Mouse (Mus musculus) forebrain, embryonic 16.5 days (tissue): ENCODE measurements around the gene Scimp. TPM values are rescaled to one million over a fixed set of nuclear protein-coding genes. Genes with fewer than 3 reads are reported as not detected.

ENCODE experiments used
- ATAC-seq: fragments of 200-750 bp; cut with Nextera tagmentation; 2 replicates; pipeline ENCODE4 v1.8.0; 2017; ENCODE audit warnings: mild to moderate bottlenecking, moderate library complexity
- H3K27ac ChIP-seq: fragments of 300-500 bp; sonication (generic); 2 replicates; pipeline ENCODE4 v1.5.1; 2014; ENCODE audit warnings: low read length, control low read depth
- H3K27me3 ChIP-seq: fragments of 300-500 bp; sonication (generic); replicated peaks from 2 replicates; pipeline ENCODE4 v1.6.1; 2014; ENCODE audit warnings: low read length; ENCODE audit not compliant: control insufficient read depth, insufficient read depth
- H3K36me3 ChIP-seq: fragments of 300-500 bp; sonication (generic); 2 replicates; pipeline ENCODE4 v1.6.1; 2014; ENCODE audit not compliant: control insufficient read depth, insufficient read depth
- H3K4me1 ChIP-seq: fragments of 300-500 bp; sonication (generic); replicated peaks from 2 replicates; pipeline ENCODE4 v1.6.1; 2014; ENCODE audit warnings: low read length; ENCODE audit not compliant: control insufficient read depth, insufficient read depth
- H3K4me2 ChIP-seq: fragments of 300-500 bp; sonication (generic); 2 replicates; pipeline ENCODE4 v1.6.1; 2014; ENCODE audit warnings: mild to moderate bottlenecking, low read length, control low read depth
- H3K4me3 ChIP-seq: fragments of 300-500 bp; sonication (generic); replicated peaks from 2 replicates; pipeline ENCODE4 v1.5.1; 2014; ENCODE audit warnings: mild to moderate bottlenecking, low read length, control low read depth
- H3K9ac ChIP-seq: fragments of 300-500 bp; sonication (generic); replicated peaks from 2 replicates; pipeline ENCODE4 v1.6.1; 2014; ENCODE audit warnings: low read depth, low read length, control low read depth
- H3K9me3 ChIP-seq: fragments of 300-500 bp; sonication (generic); 2 replicates; pipeline ENCODE4 v1.6.1; 2016; ENCODE audit warnings: low read length; ENCODE audit not compliant: control insufficient read depth
- WGBS: fragments of 180-500 bp; shearing (Covaris S2); extraction: QIAGEN DNeasy Blood & Tissue Kit; methylation state at CpG from one replicate; pipeline ENCODE4 v1.1.7; 2014; 5-methylcytosine and 5-hydroxymethylcytosine counted together
- microRNA-seq: library from miRNA; unstranded; fragments of <30 nt; microRNA quantifications from one replicate; pipeline ENCODE4, GENCODE M21; 2017
- polyA plus RNA-seq: library from polyadenylated mRNA; unstranded; fragments of >200 nt; fragmentation: Nextera tagmentation; extraction: Ambion mirVana; gene quantifications from 2 replicates; pipeline ENCODE4 v1.2.1, GENCODE M21; 2015

Scimp gene
- polyA plus RNA-seq, 1 experiment from 2014 or later: not detected

DNA sequence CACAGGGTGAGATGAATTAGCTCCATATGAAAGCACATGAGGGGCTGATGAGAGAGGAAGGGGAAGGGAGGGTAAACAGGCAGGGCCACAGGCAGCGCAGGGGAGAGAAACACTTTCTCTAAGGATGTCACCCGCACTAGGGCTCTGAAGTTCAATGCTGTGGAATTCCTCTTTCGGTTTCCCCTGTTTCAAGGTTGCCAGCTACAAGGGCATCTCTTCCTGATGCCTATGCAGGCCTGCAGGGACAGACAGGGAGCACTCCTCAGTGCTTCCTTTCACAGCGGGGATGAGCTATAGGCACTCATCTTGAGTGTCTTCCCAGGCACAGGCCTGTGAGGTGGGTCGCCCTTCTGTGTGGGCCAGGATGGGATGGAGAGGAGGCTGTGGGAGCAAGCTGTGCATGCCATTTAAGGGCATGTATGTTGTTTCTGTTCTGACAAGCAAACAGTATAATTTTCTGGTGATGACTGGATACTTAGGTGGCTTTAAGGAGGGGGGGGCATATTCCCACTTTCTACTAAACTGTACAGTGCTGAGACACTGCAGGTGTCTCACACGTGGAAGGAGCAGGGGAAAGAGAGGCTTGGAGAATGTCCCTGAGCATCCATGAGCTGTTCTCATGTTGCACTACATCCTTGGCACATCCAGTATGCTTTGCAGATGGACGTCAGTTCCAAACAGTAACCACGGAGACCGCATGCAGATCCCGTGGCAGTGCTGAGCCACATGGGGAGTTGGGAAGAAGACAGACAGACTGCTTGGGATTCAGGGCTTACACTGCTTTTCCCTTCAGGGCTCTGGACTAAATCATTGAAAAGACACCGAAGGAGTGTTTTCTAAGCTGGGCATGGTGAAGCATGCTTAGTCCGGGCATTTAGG lies 69.6 kb downstream of the Scimp start:
- 74% methylated on average over 12 of the region's 12 CpGs for WGBS
- no peak overlapping the region for H3K27ac ChIP-seq

DNA sequence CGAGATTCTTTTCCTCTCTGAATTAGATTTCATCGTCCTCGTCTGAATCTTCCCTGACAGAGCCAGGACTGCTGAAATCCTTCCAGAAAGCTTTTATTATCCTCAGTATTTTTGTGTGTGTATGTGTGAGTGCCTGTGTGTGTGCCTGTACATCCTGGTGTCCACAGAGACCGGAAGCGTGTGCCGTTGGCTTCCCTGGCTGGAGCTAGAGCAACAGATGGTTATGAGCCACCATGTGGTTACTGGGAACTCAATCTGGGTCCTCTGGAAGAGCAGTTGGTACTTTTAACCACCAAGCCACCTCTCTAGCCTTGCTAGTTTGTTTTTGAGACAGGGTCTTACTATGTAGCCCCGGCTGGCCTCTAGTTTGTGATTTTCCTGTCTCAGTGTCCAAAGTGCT lies 70.3 kb downstream of the Scimp start:
- ATAC-seq: no peak
- no peak overlapping the region for H3K9ac ChIP-seq
- H3K4me1 ChIP-seq: no peaks in the 10 kb centered on the region
- H3K4me3 ChIP-seq: no peak overlapping the region
- H3K4me2 ChIP-seq: no peak overlapping the region
- H3K27ac ChIP-seq: no peak overlapping the region
- no peaks in the 10 kb centered on the region for H3K27me3 ChIP-seq
- H3K36me3 ChIP-seq: no peaks in the 10 kb centered on the region
- WGBS: 90% methylated on average over 7 of the region's 7 CpGs
- H3K9me3 ChIP-seq: no peaks in the 10 kb centered on the region

More for the DNA sequence above, 69.6 kb downstream of the Scimp start:
- H3K4me1 ChIP-seq: no peaks in the 10 kb centered on the region
- H3K9me3 ChIP-seq: no peaks in the 10 kb centered on the region
- H3K36me3 ChIP-seq: no peaks in the 10 kb centered on the region
- no peak overlapping the region for H3K4me3 ChIP-seq
- no peak overlapping the region for H3K4me2 ChIP-seq
- ATAC-seq: no peak
- H3K27me3 ChIP-seq: no peaks in the 10 kb centered on the region
- H3K9ac ChIP-seq: no peak overlapping the region

DNA sequence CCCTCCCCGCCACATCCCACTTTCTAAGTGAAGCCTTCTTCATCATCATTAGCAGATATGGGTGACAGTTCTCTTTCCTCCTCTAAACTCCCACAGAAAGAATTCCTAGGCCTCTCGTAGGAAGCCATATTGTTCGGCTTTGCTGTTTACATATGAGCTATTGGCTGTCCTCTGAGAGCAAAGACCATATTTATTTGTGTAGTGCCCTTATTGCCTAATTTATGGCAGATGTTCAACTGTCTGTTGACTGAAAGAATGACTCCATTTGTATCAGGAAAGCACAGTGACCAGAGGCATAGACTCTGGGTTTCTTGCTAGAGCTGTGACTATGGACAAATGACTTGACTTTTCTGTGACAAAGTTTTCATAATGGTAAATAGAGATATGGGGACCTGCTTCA lies 70.8 kb downstream of the Scimp start:
- Histone ChIP-seq H3K27ac (no peak overlapping the region), H3K27me3 (no peaks in the 10 kb centered on the region), H3K4me3 (no peak overlapping the region), H3K36me3 (no peaks in the 10 kb centered on the region), H3K9ac (no peak overlapping the region), H3K9me3 (no peaks in the 10 kb centered on the region), H3K4me2 (no peak overlapping the region), H3K4me1 (no peaks in the 10 kb centered on the region)
- ATAC-seq: no peak
- WGBS: 96% methylated on average over 3 of the region's 3 CpGs

Small RNAs within 50 kb of the gene (microRNA-seq; reads per million reads assigned to microRNA genes)
- not detected for gene Gm22760

Other genes with a start within 250 kb of the Scimp start
- gene Mink1, start 249.7 kb downstream of the Scimp start, polyA plus RNA-seq: 13.8 and 17.5 TPM in 2 replicates
- not detected in 2 replicates for gene 4930544D05Rik, start 196.7 kb downstream of the Scimp start, polyA plus RNA-seq
- gene Chrne, start 193.4 kb downstream of the Scimp start, polyA plus RNA-seq: 0.39 TPM in 1 of 2 replicates, not detected in the other
- 0.15 and 0.17 TPM in 2 replicates for gene Gp1ba, start 173.5 kb downstream of the Scimp start, polyA plus RNA-seq
- gene Rnf167, start 165.4 kb downstream of the Scimp start, polyA plus RNA-seq: 133 and 135 TPM in 2 replicates
- gene Slc25a11, start 165.1 kb downstream of the Scimp start, polyA plus RNA-seq: 159 and 174 TPM in 2 replicates
- gene Pfn1, start 157.9 kb downstream of the Scimp start, polyA plus RNA-seq: 642 and 656 TPM in 2 replicates
- gene Eno3, start 155.4 kb downstream of the Scimp start, polyA plus RNA-seq: 6.5 and 8.2 TPM in 2 replicates
- 119 and 146 TPM in 2 replicates for gene Spag7, start 143.2 kb downstream of the Scimp start, polyA plus RNA-seq
- 17.2 and 21.3 TPM in 2 replicates for gene Camta2, start 124.5 kb downstream of the Scimp start, polyA plus RNA-seq
- gene Inca1, start 112.4 kb downstream of the Scimp start, polyA plus RNA-seq: 0.61 and 1.3 TPM in 2 replicates
- 1.4 and 1.5 TPM in 2 replicates for gene Kif1c, start 112.0 kb downstream of the Scimp start, polyA plus RNA-seq
- 18.2 and 18.9 TPM in 2 replicates for gene Zfp3, start 48.4 kb downstream of the Scimp start, polyA plus RNA-seq
- gene Rabep1, start 32.2 kb upstream of the Scimp start, polyA plus RNA-seq: 77.9 and 82.8 TPM in 2 replicates
- 150 and 157 TPM in 2 replicates for gene Nup88, start 157.4 kb upstream of the Scimp start, polyA plus RNA-seq
- gene Rpain, start 157.6 kb upstream of the Scimp start, polyA plus RNA-seq: 79.9 and 87.0 TPM in 2 replicates
- gene C1qbp, start 170.4 kb upstream of the Scimp start, polyA plus RNA-seq: 189 and 203 TPM in 2 replicates
- gene Dhx33, start 191.9 kb upstream of the Scimp start, polyA plus RNA-seq: 19.4 and 20.9 TPM in 2 replicates
- gene Mis12, start 207.0 kb upstream of the Scimp start, polyA plus RNA-seq: 41.4 and 46.2 TPM in 2 replicates
- 36.8 and 39.9 TPM in 2 replicates for gene Derl2, start 207.3 kb upstream of the Scimp start, polyA plus RNA-seq
- 622 and 653 TPM in 2 replicates for gene 6330403K07Rik, start 220.9 kb upstream of the Scimp start, polyA plus RNA-seq